Mouse (Mus musculus): ENCODE results near the gene Ankrd33. TPM values are rescaled to one million over a fixed set of nuclear protein-coding genes. Genes with fewer than 3 reads are reported as not detected.

The Ankrd33 gene
- total and polyA plus RNA-seq, 3 experiments, result not detected

DNA sequence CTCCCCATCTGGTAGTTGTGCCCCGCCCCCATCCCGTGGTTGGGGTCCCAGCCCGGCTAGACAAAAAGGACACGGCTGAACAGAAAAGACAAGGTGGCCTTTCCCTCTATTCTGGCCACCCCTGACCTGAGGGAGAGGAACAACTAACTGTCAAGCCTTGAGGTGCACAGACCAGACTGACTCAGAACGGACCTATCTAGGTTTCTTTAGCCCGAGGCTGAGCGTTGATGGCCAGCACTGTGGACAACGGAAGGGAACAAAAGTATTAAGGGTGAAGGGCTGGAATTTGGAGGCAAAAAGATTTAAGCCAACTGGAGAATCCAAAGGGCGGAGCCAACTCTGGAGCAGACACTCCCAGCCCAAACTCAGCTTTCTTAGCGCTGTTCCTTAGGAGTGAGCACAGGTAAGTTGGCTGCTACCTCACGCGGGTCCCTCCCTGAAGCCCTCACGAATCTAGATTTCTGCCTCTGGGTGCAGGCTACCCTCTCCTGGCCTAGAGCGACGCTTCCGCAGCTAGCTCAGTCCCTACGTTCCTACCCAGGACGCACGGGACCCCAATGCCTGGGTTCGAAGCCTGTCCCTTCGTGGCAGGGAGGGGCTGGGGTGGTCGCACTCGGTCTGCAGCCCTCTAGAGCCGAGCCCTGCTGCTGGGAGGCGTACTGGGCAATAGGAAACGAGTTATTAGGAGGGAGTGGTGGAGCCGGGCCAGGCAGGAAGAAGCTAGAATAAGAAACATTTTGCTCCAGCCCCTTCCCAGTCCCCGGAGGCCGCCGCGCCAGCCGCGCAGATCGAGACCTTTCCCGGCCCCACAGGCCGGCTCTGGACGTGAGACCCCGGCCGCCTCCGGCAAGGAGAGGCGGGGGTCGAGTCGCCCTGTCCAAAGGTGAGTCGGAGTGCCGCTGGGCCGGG is 12.9 kb downstream of the Ankrd33 start, which contains the start of gene Acvrl1:
Gene Acvrl1, plus strand, starts transcription at position 342 of the 909 bp plus-strand sequence.
- peaks cover 9 to 14% of the 10 kb centered on the region in 2 experiments for H3K27me3 ChIP-seq (ENCODE audit: control insufficient read depth in 1 of 2, insufficient read depth in 2 of 2, low read length in 2 of 2)
- H3K4me3 ChIP-seq (ENCODE audit: control insufficient read depth in 1 of 2, insufficient read depth in 1 of 2, low read depth in 2 of 2, low read length in 2 of 2), result no peak within 1 kb of the TSS
- H3K27ac ChIP-seq (ENCODE audit: control insufficient read depth, low read depth, low read length), result no peak within 1 kb of the TSS
- H3K79me2 ChIP-seq (ENCODE audit: control insufficient read depth, insufficient read depth, low read length, poor library complexity), result no peaks in the 10 kb centered on the region
- no peak within 1 kb of the TSS for H3K9ac ChIP-seq (ENCODE audit: control insufficient read depth, low read depth, low read length, poor library complexity, severe bottlenecking)
- no peaks in the 10 kb centered on the region for H3K36me3 ChIP-seq (ENCODE audit: control insufficient read depth in 1 of 2, insufficient read depth in 2 of 2, low read length in 2 of 2)
- H3K4me1 ChIP-seq (ENCODE audit: control insufficient read depth in 1 of 2, insufficient read depth in 2 of 2, low read length in 2 of 2), result no peaks in the 10 kb centered on the region
- H3K9me3 ChIP-seq (replicated peaks; ENCODE audit: insufficient read depth, low read length), result no peaks in the 10 kb centered on the region
- TF ChIP-seq GABPA (IDR thresholded peaks at IDR 0.05; ENCODE audit: low read depth, low read length), result no peak
- TF ChIP-seq MEF2A (IDR thresholded peaks at IDR 0.05; ENCODE audit: extremely low read depth, insufficient replicate concordance, low read depth, low read length, poor library complexity, severe bottlenecking), result no peak
- TF ChIP-seq MAFK (IDR thresholded peaks at IDR 0.05; ENCODE audit: borderline replicate concordance, low read depth, low read length), result no peak
- no peak for TF ChIP-seq JUND (IDR thresholded peaks at IDR 0.05; ENCODE audit: low read depth, low read length)
- TF ChIP-seq MAZ (IDR thresholded peaks at IDR 0.05; ENCODE audit: low read depth, low read length), result no peak
- no peak for TF ChIP-seq MAX (IDR thresholded peaks at IDR 0.05; ENCODE audit: low read length)
- TF ChIP-seq EP300 (IDR thresholded peaks at IDR 0.05; ENCODE audit: low read depth in 1 of 2, low read length in 2 of 2), result no peak
- no peak for TF ChIP-seq TAL1 (IDR thresholded peaks at IDR 0.05; ENCODE audit: low read length)
- TF ChIP-seq RCOR1 (IDR thresholded peaks at IDR 0.05; ENCODE audit: low read depth, low read length), result no peak
- TF ChIP-seq MYB (IDR thresholded peaks at IDR 0.05; ENCODE audit: low read depth, low read length), result no peak
- TF ChIP-seq POLR2AphosphoS2 (IDR thresholded peaks at IDR 0.05; ENCODE audit: low read length), result no peak
- no peak for TF ChIP-seq SMC3 (IDR thresholded peaks at IDR 0.05; ENCODE audit: low read depth, low read length)
- no peak for TF ChIP-seq HCFC1 (IDR thresholded peaks at IDR 0.05; ENCODE audit: low read depth, low read length)
- no peak for TF ChIP-seq TCF12 (IDR thresholded peaks at IDR 0.05; ENCODE audit: low read depth, low read length)
- TF ChIP-seq CHD2 (IDR thresholded peaks at IDR 0.05; ENCODE audit: low read length), result no peak
- no peak for TF ChIP-seq CHD1 (IDR thresholded peaks at IDR 0.05; ENCODE audit: low read depth, low read length)
- TF ChIP-seq ZNF384 (IDR thresholded peaks at IDR 0.05; ENCODE audit: low read depth, low read length), result no peak
- TF ChIP-seq ZKSCAN1 (IDR thresholded peaks at IDR 0.05; ENCODE audit: low read depth, low read length), result no peak
- no peak for TF ChIP-seq POLR2AphosphoS5 (IDR thresholded peaks at IDR 0.05; ENCODE audit: borderline replicate concordance, low read depth, low read length)
- DNase-seq (ENCODE audit: low read depth, low spot score), result no peak

- TF ChIP-seq ZKSCAN1 (IDR thresholded peaks at IDR 0.05; ENCODE audit: low read depth, low read length) (no peak), MYB (IDR thresholded peaks at IDR 0.05; ENCODE audit: low read depth, low read length) (no peak), UBTF (IDR thresholded peaks at IDR 0.05; ENCODE audit: borderline replicate concordance, insufficient read depth, low read depth, low read length) (no peak), MEF2A (IDR thresholded peaks at IDR 0.05; ENCODE audit: extremely low read depth, insufficient replicate concordance, low read depth, low read length, poor library complexity, severe bottlenecking) (no peak), MAFK (IDR thresholded peaks at IDR 0.05; ENCODE audit: borderline replicate concordance, low read depth, low read length) (no peak)
- Histone ChIP-seq H3K4me3 (ENCODE audit: control insufficient read depth in 1 of 2, insufficient read depth in 1 of 2, low read depth in 2 of 2, low read length in 2 of 2) (no peak overlapping the region), H3K79me2 (ENCODE audit: control insufficient read depth, insufficient read depth, low read length, poor library complexity) (no peaks in the 10 kb centered on the region), H3K36me3 (ENCODE audit: control insufficient read depth in 1 of 2, insufficient read depth in 2 of 2, low read length in 2 of 2) (no peaks in the 10 kb centered on the region), H3K9ac (ENCODE audit: control insufficient read depth, low read depth, low read length, poor library complexity, severe bottlenecking) (no peak overlapping the region), H3K4me1 (ENCODE audit: control insufficient read depth in 1 of 2, insufficient read depth in 2 of 2, low read length in 2 of 2) (no peaks in the 10 kb centered on the region), H3K27me3 (ENCODE audit: control insufficient read depth in 1 of 2, insufficient read depth in 2 of 2, low read length in 2 of 2) (peaks cover 9 to 14% of the 10 kb centered on the region in 2 experiments), H3K9me3 (replicated peaks; ENCODE audit: insufficient read depth, low read length) (no peaks in the 10 kb centered on the region), H3K27ac (ENCODE audit: control insufficient read depth, low read depth, low read length) (no peak overlapping the region)
- DNase-seq (ENCODE audit: low read depth, low spot score), result no peak
Observed at GRCm38 (mm10) chr15:101129412-101129811, 13.9 kb downstream of the Ankrd33 start.
